Mouse (Mus musculus): ENCODE data around the gene Rad51b.

DNA sequence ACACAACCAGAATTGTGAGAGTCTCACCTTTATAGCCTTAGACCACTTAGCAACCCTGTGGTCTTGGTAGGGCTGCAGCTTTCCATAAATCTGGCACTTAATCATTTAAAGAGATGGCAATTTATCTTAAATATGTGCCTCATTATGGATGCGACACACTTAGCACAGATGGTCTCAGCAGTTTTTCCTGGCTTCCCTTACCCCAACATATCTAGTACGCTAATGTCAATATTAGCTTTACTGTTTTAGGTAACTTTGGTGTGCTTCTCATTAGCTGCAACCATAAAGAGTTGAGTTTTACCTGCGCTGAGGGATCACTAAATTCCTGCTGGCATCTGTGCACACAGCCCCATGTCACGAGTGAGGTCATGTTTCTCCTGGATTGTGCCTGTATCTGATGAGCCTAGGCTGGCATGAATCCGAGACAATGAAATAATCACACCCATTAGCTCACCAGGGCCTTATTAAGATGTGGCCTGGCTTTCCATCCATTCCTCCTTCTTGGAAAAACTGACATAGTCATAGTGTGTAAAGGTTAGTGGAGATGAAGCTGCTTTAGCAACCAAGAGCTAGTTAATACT, 432.9 kb downstream of the Rad51b start:
- TF ChIP-seq CTCF (IDR thresholded peaks at IDR 0.05; ENCODE audit: insufficient read depth, low read length) (no peak), POLR2A (IDR thresholded peaks at IDR 0.05; ENCODE audit: borderline replicate concordance, extremely low read depth, low read depth, low read length) (no peak)
